Mouse (Mus musculus): ENCODE data around the gene Fam71d.

GRCm38 (mm10) chr12:78727723-78728122 lies 36.4 kb downstream of the Fam71d start:
- TF ChIP-seq CTCF (IDR thresholded peaks at IDR 0.05; ENCODE audit: borderline replicate concordance, extremely low read depth, insufficient read depth, insufficient read length) = no peak
- TF ChIP-seq POLR2A (IDR thresholded peaks at IDR 0.05; ENCODE audit: borderline replicate concordance, extremely low read depth, insufficient read depth, insufficient read length, poor library complexity, severe bottlenecking) = no peak

Data from brain, embryonic 14.5 days (tissue).